Mouse (Mus musculus): ENCODE measurements around the gene Capn5. TPM values are rescaled to one million over a fixed set of nuclear protein-coding genes. Genes with fewer than 3 reads are reported as not detected.

The Capn5 gene
- polyA plus RNA-seq, 1 experiment from 2014 or later, result 13.0 TPM

GRCm38 (mm10) chr7:98178560-98179231 is 622 bp upstream of the Capn5 start:
- Histone ChIP-seq H3K36me3 (ENCODE audit: insufficient read depth, low read length) (no peaks in the 10 kb centered on the region), H3K27me3 (ENCODE audit: insufficient read depth, low read length) (no peaks in the 10 kb centered on the region), H3K4me3 (replicated peaks; ENCODE audit: low read depth, low read length) (peak overlapping the region; percentile 85), H3K9ac (ENCODE audit: low read depth, low read length) (peak overlapping the region; percentile 72; the same call in 1 of the 2 replicates), H3K4me1 (replicated peaks; ENCODE audit: insufficient read depth, low read length) (peaks cover 12% of the 10 kb centered on the region; the same call in 1 of the 2 replicates), H3K4me2 (ENCODE audit: low read length) (peak overlapping the region; percentile 91), H3K9me3 (replicated peaks; ENCODE audit: low read length) (no peaks in the 10 kb centered on the region), H3K27ac (peak overlapping the region; percentile 85)
- DNase-seq (ENCODE audit: low spot score) (peak; percentile 42), ATAC-seq (replicated peaks; ENCODE audit: low FRiP score, low read depth) (peak; percentile 82)
- 49% methylated on average over 5 of the region's 5 CpGs for WGBS
- TF ChIP-seq CTCF (IDR thresholded peaks at IDR 0.05; ENCODE audit: low read depth), result no peak

DNA sequence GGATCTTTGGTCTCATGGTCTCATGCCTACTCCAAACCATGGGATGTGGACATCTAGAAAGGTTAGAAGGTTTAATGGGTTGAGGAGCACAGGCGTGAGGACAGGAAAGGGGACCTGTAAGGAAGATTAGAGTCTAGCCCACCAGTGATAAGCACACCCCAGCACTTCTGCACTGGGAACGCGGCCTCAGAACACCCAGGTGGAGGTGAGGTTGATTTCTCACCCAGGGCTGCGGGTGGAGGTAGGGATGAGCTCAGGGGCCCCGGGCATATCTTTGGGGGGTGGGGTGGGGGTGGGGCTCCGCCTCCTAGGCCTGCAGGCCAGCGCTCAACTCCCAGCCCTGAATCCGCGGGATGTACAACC is 527 bp downstream of the Capn5 start:
- H3K27me3 ChIP-seq (ENCODE audit: insufficient read depth, low read length), result no peaks in the 10 kb centered on the region
- peak overlapping the region; percentile 85; the same call in 1 of the 2 replicates for H3K27ac ChIP-seq
- DNase-seq (ENCODE audit: low spot score) (no peak), ATAC-seq (replicated peaks; ENCODE audit: low FRiP score, low read depth) (no peak)
- no peaks in the 10 kb centered on the region for H3K9me3 ChIP-seq (replicated peaks; ENCODE audit: low read length)
- no peaks in the 10 kb centered on the region for H3K36me3 ChIP-seq (ENCODE audit: insufficient read depth, low read length)
- H3K4me1 ChIP-seq (replicated peaks; ENCODE audit: insufficient read depth, low read length), result peaks cover 12% of the 10 kb centered on the region; the same call in 1 of the 2 replicates
- peak overlapping the region; percentile 72 for H3K9ac ChIP-seq (ENCODE audit: low read depth, low read length)
- 6% methylated on average over 9 of the region's 9 CpGs for WGBS
- H3K4me2 ChIP-seq (ENCODE audit: low read length), result peak overlapping the region; percentile 91
- peak overlapping the region; percentile 85 for H3K4me3 ChIP-seq (replicated peaks; ENCODE audit: low read depth, low read length)
- TF ChIP-seq CTCF (IDR thresholded peaks at IDR 0.05; ENCODE audit: low read depth), result no peak

GRCm38 (mm10) chr7:98177071-98177485 is 996 bp downstream of the Capn5 start:
- DNase-seq (ENCODE audit: low spot score), result no peak
- WGBS, result 35% methylated on average over 2 of the region's 2 CpGs
- H3K27me3 ChIP-seq (ENCODE audit: insufficient read depth, low read length), result no peaks in the 10 kb centered on the region
- peak overlapping the region; percentile 91 for H3K4me2 ChIP-seq (ENCODE audit: low read length)
- no peak for ATAC-seq (replicated peaks; ENCODE audit: low FRiP score, low read depth)
- no peaks in the 10 kb centered on the region for H3K9me3 ChIP-seq (replicated peaks; ENCODE audit: low read length)
- H3K9ac ChIP-seq (ENCODE audit: low read depth, low read length), result peak overlapping the region; percentile 72; the same call in 1 of the 2 replicates
- TF ChIP-seq CTCF (IDR thresholded peaks at IDR 0.05; ENCODE audit: low read depth), result no peak
- H3K4me3 ChIP-seq (replicated peaks; ENCODE audit: low read depth, low read length), result peak overlapping the region; percentile 85
- peaks cover 15% of the 10 kb centered on the region; the same call in 1 of the 2 replicates for H3K4me1 ChIP-seq (replicated peaks; ENCODE audit: insufficient read depth, low read length)
- 0 out of 2 replicates have a peak overlapping the region, but pooled peaks have one; percentile 11 for H3K27ac ChIP-seq
- H3K36me3 ChIP-seq (ENCODE audit: insufficient read depth, low read length), result no peaks in the 10 kb centered on the region

DNA sequence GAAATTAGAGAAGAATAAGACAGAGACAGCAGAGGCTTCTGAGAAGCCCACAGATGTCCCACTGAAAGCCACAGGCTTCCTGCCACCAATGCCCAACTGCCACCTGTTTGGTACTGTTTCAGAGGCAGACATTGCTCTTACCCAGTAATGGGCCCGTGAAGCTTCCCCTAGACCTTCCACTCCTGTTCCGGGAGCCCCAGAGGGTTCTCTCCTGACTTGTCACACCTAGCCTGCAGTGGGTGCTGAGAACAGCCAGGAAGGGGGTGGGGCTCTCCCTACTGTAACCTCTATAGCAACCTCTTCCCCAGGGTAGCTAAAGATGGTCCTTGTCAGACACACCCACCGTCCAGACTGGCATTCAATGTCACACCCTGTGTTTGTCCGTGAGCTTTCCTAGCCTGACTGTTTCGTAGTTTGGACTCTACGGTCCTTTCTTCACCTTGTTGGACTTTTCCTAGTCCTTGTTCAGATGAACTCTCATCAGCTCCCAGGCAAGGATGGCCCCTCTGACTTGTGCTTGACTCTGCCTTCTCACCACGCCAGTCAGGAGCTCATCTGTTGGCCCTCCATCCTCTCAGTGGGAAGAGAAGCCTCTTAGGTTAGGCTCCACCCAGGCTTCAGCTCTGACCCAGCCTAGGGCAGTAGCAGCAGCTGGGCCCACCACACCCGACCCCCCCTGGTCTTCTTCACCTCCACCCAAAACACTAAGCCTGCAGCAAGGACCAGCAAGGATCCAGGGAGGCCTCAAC is 1.6 kb downstream of the Capn5 start:
- WGBS, result 65% methylated on average over 8 of the region's 8 CpGs
- no peak for ATAC-seq (replicated peaks; ENCODE audit: low FRiP score, low read depth)
- no peak for DNase-seq (ENCODE audit: low spot score)
- Histone ChIP-seq H3K9ac (ENCODE audit: low read depth, low read length) (no peak overlapping the region), H3K4me3 (replicated peaks; ENCODE audit: low read depth, low read length) (0 out of 2 replicates have a peak overlapping the region, but pooled peaks have one; percentile 85), H3K27me3 (ENCODE audit: insufficient read depth, low read length) (no peaks in the 10 kb centered on the region), H3K27ac (0 out of 2 replicates have a peak overlapping the region, but pooled peaks have one; percentile 11), H3K4me1 (replicated peaks; ENCODE audit: insufficient read depth, low read length) (peaks cover 21% of the 10 kb centered on the region), H3K9me3 (replicated peaks; ENCODE audit: low read length) (no peaks in the 10 kb centered on the region), H3K4me2 (ENCODE audit: low read length) (peak overlapping the region; percentile 91), H3K36me3 (ENCODE audit: insufficient read depth, low read length) (no peaks in the 10 kb centered on the region)
- no peak for TF ChIP-seq CTCF (IDR thresholded peaks at IDR 0.05; ENCODE audit: low read depth)

GRCm38 (mm10) chr7:98174883-98175755 is 3.0 kb downstream of the Capn5 start:
- Histone ChIP-seq H3K27ac (no peak overlapping the region), H3K4me3 (replicated peaks; ENCODE audit: low read depth, low read length) (no peak overlapping the region), H3K36me3 (ENCODE audit: insufficient read depth, low read length) (no peaks in the 10 kb centered on the region), H3K9ac (ENCODE audit: low read depth, low read length) (no peak overlapping the region), H3K4me1 (replicated peaks; ENCODE audit: insufficient read depth, low read length) (peaks cover 25% of the 10 kb centered on the region), H3K4me2 (ENCODE audit: low read length) (no peak overlapping the region), H3K27me3 (ENCODE audit: insufficient read depth, low read length) (no peaks in the 10 kb centered on the region), H3K9me3 (replicated peaks; ENCODE audit: low read length) (no peaks in the 10 kb centered on the region)
- ATAC-seq (replicated peaks; ENCODE audit: low FRiP score, low read depth), result no peak
- no peak for TF ChIP-seq CTCF (IDR thresholded peaks at IDR 0.05; ENCODE audit: low read depth)
- no peak for DNase-seq (ENCODE audit: low spot score)
- WGBS, result 79% methylated on average over 4 of the region's 4 CpGs

- no peak for TF ChIP-seq CTCF (IDR thresholded peaks at IDR 0.05; ENCODE audit: low read depth)
- Histone ChIP-seq H3K4me1 (replicated peaks; ENCODE audit: insufficient read depth, low read length) (peaks cover 21% of the 10 kb centered on the region), H3K9ac (ENCODE audit: low read depth, low read length) (no peak overlapping the region), H3K4me2 (ENCODE audit: low read length) (no peak overlapping the region), H3K27ac (0 out of 2 replicates have a peak overlapping the region, but pooled peaks have one; percentile 58), H3K27me3 (ENCODE audit: insufficient read depth, low read length) (no peaks in the 10 kb centered on the region), H3K4me3 (replicated peaks; ENCODE audit: low read depth, low read length) (no peak overlapping the region), H3K9me3 (replicated peaks; ENCODE audit: low read length) (no peaks in the 10 kb centered on the region), H3K36me3 (ENCODE audit: insufficient read depth, low read length) (no peaks in the 10 kb centered on the region)
- no peak for ATAC-seq (replicated peaks; ENCODE audit: low FRiP score, low read depth)
- no peak for DNase-seq (ENCODE audit: low spot score)
- 53% methylated on average over 4 of the region's 4 CpGs for WGBS
Observed at GRCm38 (mm10) chr7:98173408-98173807, 4.7 kb downstream of the Capn5 start.

Measured in kidney, postnatal 0 days (tissue).